Mouse (Mus musculus) E14TG2a.4 (cell line): Measurements from ENCODE around the gene U2af1l4.

ENCODE experiments used
- CTCF ChIP-seq: conservative IDR thresholded peaks from 2 replicates; pipeline ENCODE4 v1.5.1; 2014; ENCODE audit warnings: low read length
- POU5F1 ChIP-seq: IDR thresholded peaks from 2 replicates; pipeline ENCODE4 v1.6.1; 2014; ENCODE audit warnings: low read length, borderline replicate concordance

DNA sequence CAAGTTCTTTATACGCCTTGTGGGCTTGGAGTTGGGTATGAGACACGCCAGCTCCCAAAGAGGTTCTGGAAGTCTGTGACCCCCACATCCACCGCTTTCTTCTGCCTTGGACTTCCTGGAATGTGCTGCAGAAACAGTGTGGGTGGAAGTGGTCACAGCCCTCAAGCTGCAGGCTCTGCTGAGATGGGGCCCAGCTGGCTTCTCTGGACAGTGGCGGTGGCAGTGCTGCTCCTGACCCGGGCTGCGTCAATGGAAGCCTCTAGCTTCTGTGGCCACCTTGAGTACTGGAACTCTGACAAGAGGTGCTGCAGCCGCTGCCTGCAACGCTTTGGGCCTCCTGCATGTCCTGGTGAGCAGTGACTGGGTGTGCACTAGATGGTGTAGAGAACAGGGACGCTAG is 2.9 kb downstream of the U2af1l4 start:
- TF ChIP-seq CTCF (no peak), POU5F1 (no peak)
